Mouse (Mus musculus) kidney, adult 2 months (tissue): Measurements from ENCODE around the gene Svop. TPM values are rescaled to one million over a fixed set of nuclear protein-coding genes. Genes with fewer than 3 reads are reported as not detected.

Experiments used
- DNase-seq: peaks from one replicate; pipeline ENCODE4 v3.0.0; 2021
- H3K27ac ChIP-seq: fragments of 200-500 bp; 2 replicates; pipeline ENCODE4 v1.5.1; 2012; ENCODE audit warnings: low read depth, low read length, control low read depth, inconsistent platforms; ENCODE audit not compliant: insufficient read depth
- H3K27me3 ChIP-seq: fragments of 200-500 bp; replicated peaks from 2 replicates; pipeline ENCODE4 v1.6.1; 2012; ENCODE audit warnings: mild to moderate bottlenecking, moderate library complexity, low read length, inconsistent platforms; ENCODE audit not compliant: control insufficient read depth, insufficient read depth
- H3K36me3 ChIP-seq: fragments of 200-500 bp; 2 replicates; pipeline ENCODE4 v1.6.1; 2012; ENCODE audit warnings: mild to moderate bottlenecking, moderate library complexity, low read length, inconsistent platforms; ENCODE audit not compliant: control insufficient read depth, insufficient read depth
- H3K4me1 ChIP-seq: fragments of 200-500 bp; 2 replicates; pipeline ENCODE4 v1.6.1; 2011; ENCODE audit warnings: low read length; ENCODE audit not compliant: control insufficient read depth, insufficient read depth
- H3K4me3 ChIP-seq: fragments of 200-500 bp; 2 replicates; pipeline ENCODE4 v1.5.1; 2011; ENCODE audit warnings: mild to moderate bottlenecking, low read depth, low read length, control low read depth; ENCODE audit not compliant: insufficient read depth
- CTCF ChIP-seq: fragments of 200-500 bp; conservative IDR thresholded peaks from 2 replicates; pipeline ENCODE4 v1.5.1; 2011; ENCODE audit warnings: low read depth, mild to moderate bottlenecking, control low read depth, low read length, moderate library complexity, mixed read lengths; ENCODE audit not compliant: insufficient read depth, insufficient read length
- POLR2A ChIP-seq: fragments of 200-500 bp; IDR thresholded peaks from one replicate; pipeline ENCODE4 v1.6.1; 2011; ENCODE audit warnings: low read depth, low read length, control low read depth
- WGBS: fragments of 180-500 bp; shearing (Covaris S2); methylation state at CpG from one replicate; pipeline ENCODE4 v1.1.7; 2018; 5-methylcytosine and 5-hydroxymethylcytosine counted together
- polyA plus RNA-seq: library from polyadenylated mRNA; depleted of rRNA; stranded (reverse); fragments of >200 nt; gene quantifications from 2 replicates; pipeline ENCODE4 v1.2.3, GENCODE M21; 2012

Gene Svop
- polyA plus RNA-seq, 1 experiment, result 0.45 TPM

DNA sequence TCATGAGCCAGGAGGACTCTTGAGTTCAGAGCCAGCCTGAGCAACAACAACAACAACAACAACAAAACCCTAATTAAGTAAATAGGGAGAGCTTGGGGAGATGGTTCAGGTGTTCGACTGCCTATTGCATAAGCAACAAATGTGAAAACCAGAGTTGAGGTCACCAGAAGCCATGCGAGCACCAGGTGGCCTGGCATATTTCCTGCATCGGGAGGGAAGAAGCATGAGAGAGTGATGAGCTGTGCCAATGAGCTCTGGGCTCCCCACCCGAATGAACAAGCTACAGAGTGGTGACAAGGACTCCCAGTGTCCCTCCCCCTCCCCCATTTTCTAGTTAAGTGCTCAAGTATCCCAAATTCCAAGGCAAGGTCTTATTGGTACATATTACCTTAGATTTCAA is 10.5 kb upstream of the Svop start:
- DNase-seq, result no peak
- Histone ChIP-seq H3K27ac (no peak overlapping the region), H3K36me3 (no peaks in the 10 kb centered on the region), H3K27me3 (no peaks in the 10 kb centered on the region), H3K4me1 (peaks cover 5% of the 10 kb centered on the region; the same call in 1 of the 2 replicates), H3K4me3 (no peak overlapping the region)
- no peak for TF ChIP-seq POLR2A
- no peak for TF ChIP-seq CTCF
- 86% methylated on average over 4 of the region's 4 CpGs for WGBS

DNA sequence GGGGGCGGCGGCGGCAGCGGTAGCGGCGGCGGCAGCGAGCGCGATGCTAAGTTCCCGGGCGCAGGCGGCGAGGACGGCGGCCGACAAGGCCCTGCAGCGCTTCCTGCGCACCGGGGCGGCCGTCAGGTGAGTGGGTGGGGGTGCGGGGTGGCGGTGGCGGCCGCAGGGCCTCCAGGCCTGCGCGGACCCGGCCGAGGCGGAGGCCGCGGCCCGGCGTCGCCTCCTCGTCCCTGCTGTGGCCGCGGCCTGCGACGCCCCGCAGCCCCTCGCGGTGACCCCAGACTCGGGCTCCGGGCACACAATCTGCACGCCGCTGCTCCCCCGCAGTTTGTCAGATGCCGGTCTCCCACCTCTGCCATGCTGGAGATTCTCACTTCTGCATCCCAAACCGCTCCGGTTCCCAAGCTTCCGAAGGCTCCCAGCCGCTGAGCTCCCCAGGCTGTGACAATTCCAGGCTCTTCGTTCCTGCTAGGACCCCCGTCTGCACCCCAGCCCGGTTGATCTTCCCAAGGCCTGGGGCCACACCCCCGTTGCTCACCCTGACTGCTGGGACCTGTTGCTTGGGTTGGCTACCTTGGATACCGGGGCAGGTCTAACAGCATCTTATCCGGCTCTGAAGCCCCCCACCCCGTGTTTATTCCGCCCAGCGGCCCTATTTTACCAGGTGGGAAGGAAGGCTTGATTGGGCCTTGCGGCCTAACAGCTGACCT is 9.2 kb upstream of the Svop start:
- TF ChIP-seq POLR2A (no peak), CTCF (no peak)
- no peaks in the 10 kb centered on the region for H3K27me3 ChIP-seq
- H3K36me3 ChIP-seq, result no peaks in the 10 kb centered on the region
- H3K4me3 ChIP-seq, result peak overlapping the region; percentile 73
- 2% methylated on average over 62 of the region's 64 CpGs for WGBS
- no peak overlapping the region for H3K27ac ChIP-seq
- DNase-seq, result peak; percentile 4
- peaks cover 5% of the 10 kb centered on the region; the same call in 1 of the 2 replicates for H3K4me1 ChIP-seq

DNA sequence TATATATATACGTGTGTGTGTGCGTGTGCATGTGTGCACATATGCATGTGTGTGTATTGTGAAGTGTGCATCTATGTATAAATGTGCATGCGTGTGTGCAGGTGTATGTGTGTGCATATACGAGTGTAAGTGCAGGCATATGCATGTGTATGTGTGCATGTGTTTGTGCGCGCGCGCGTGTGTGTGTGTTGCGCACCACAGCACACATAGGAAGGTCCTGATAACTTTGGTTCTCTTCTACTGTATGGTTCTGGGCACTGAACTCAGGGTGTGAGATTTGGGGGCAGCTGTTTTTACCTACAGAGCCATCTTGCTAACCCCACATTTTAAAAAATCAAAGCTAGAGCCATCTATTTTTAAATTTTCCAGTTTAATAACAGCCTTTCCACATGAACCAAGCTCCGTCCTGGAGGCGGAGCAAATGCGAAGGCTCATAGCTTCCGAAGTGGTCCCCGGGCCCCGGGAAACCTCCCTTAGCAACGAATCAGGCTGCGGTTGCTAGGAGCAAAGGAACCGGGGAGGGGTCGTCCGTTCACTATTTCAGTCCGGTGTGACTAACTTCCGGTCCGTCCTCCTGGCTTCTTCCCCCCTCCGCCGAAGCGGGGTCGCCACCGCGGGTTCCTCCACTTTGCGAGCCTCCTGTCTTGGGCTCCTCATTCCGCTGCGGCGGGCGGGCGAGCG is 8.5 kb upstream of the Svop start:
- Histone ChIP-seq H3K36me3 (no peaks in the 10 kb centered on the region), H3K4me3 (peak overlapping the region; percentile 73), H3K4me1 (peaks cover 5% of the 10 kb centered on the region; the same call in 1 of the 2 replicates), H3K27ac (no peak overlapping the region), H3K27me3 (no peaks in the 10 kb centered on the region)
- peak; percentile 93 for DNase-seq
- WGBS, result 7% methylated on average over 37 of the region's 37 CpGs
- TF ChIP-seq CTCF (no peak), POLR2A (no peak)

DNA sequence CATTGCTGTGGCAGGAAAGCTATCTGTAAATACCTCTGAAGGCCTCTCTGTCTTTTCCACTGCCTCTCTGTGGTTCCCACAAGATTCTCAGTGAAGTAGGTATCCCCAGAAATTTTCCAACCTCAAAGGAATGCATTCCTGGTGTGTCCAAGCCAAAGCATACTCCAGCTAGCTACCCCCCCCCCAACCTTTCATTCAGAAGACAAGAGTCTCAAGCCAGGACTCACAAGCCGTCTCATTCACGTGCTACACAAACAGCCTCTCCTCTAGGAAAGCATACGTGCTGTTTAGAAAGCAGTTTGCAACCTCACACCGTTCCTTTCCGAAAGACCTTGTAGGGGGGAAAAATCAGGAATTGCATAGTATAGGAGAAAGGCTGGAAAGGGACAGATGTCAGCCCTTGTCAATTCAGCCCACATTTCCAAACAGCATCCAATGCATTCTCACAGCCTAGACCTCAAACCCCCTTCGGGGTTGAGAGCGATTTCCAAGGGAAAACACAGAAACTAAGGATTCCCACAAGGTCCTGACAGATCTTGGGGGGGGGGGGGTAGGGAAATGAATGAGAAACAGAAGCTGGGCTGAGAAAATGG is 853 bp downstream of the Svop start:
- TF ChIP-seq CTCF, result no peak
- TF ChIP-seq POLR2A, result no peak
- H3K4me1 ChIP-seq, result no peaks in the 10 kb centered on the region
- WGBS, result 36% methylated on average over 7 of the region's 7 CpGs
- no peak for DNase-seq
- H3K36me3 ChIP-seq, result no peaks in the 10 kb centered on the region
- H3K27me3 ChIP-seq, result no peaks in the 10 kb centered on the region
- no peak overlapping the region for H3K4me3 ChIP-seq
- no peak overlapping the region for H3K27ac ChIP-seq

DNA sequence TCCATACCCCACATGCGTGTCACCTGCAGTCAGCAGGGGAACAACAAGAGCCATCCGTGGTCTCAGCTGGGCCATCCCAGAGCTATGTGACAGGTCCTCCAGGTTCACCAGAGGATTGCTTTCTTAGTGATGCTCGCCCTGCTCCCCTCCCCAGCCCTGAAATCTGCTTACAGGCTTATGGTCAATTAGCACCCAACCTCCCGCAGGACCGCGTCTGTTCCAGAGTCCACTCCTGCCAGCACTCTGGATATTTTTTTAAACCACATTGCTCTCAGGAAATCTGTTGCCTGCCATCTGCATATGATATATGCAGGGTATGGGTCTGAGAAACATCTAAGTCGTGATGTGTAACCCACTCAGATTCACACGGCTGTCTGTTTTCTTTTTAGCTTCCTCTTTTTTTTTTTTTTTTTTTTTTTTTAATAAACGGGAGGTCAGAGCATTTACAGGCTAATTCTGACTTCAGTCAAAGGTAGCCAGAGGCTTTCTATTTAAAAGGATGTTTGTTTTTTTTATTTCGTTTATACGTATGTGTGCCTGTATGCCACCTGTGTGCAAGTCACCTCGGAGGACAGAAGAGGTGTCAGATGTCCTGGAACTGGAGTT is 3.4 kb downstream of the Svop start:
- H3K27me3 ChIP-seq, result no peaks in the 10 kb centered on the region
- no peaks in the 10 kb centered on the region for H3K36me3 ChIP-seq
- no peak overlapping the region for H3K27ac ChIP-seq
- WGBS, result 64% methylated on average over 12 of the region's 12 CpGs
- H3K4me1 ChIP-seq, result no peaks in the 10 kb centered on the region
- TF ChIP-seq CTCF (no peak), POLR2A (no peak)
- DNase-seq, result no peak
- no peak overlapping the region for H3K4me3 ChIP-seq

DNA sequence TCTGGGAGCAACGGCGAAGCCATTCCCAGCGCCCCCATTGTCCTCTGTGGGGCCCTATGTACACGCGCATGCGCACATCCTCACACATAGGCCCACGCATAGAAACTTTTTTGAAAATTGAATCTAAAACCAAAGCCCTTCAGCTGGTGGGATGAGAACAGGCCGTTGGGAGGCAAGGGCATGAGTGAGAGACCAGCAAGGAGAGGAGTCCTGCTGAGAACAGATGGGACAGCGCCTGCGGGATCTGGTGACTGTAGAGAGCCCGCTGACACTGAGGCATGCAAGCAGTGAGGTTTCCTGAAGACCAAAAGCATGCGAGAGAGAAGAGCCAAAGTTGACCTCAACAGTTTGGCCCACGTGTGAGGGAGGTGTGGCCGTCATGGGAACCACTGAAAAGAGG is 5.9 kb downstream of the Svop start:
- no peak overlapping the region for H3K4me3 ChIP-seq
- no peaks in the 10 kb centered on the region for H3K36me3 ChIP-seq
- 77% methylated on average over 14 of the region's 14 CpGs for WGBS
- DNase-seq, result no peak
- H3K27ac ChIP-seq, result no peak overlapping the region
- no peaks in the 10 kb centered on the region for H3K4me1 ChIP-seq
- TF ChIP-seq POLR2A (no peak), CTCF (no peak)
- no peaks in the 10 kb centered on the region for H3K27me3 ChIP-seq

DNA sequence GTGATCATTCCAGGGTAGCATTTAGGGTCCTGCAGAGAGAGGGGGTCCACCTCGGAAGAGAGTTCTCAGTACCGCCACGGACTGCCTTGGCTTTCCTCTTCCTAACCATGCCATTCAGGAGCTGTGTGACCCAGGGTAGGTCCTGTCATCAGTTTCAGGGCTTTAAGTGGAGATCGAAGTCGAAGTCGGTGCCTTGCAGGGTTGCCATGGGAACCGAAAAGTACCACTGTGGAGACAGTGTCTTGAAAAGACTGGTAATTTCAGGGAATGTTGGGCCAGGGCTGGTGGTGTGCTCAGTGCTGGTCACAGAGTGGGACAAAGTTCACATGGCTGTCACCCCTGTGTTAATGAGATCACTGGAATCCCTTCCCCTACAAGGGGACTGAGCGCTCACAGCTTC is 14.4 kb downstream of the Svop start:
- Histone ChIP-seq H3K27me3 (no peaks in the 10 kb centered on the region), H3K4me1 (no peaks in the 10 kb centered on the region), H3K4me3 (no peak overlapping the region), H3K36me3 (no peaks in the 10 kb centered on the region), H3K27ac (no peak overlapping the region)
- TF ChIP-seq POLR2A (no peak), CTCF (no peak)
- no peak for DNase-seq
- WGBS, result 71% methylated on average over 8 of the region's 8 CpGs
